Mouse (Mus musculus) kidney, adult 2 months (tissue): ENCODE measurements around the gene Ppfibp1. TPM values are rescaled to one million over a fixed set of nuclear protein-coding genes. Genes with fewer than 3 reads are reported as not detected.

Experiments used
- DNase-seq: peaks from one replicate; pipeline ENCODE4 v3.0.0; 2021
- H3K27ac ChIP-seq: fragments of 200-500 bp; 2 replicates; pipeline ENCODE4 v1.5.1; 2012; ENCODE audit warnings: low read depth, low read length, control low read depth, inconsistent platforms; ENCODE audit not compliant: insufficient read depth
- H3K27me3 ChIP-seq: fragments of 200-500 bp; replicated peaks from 2 replicates; pipeline ENCODE4 v1.6.1; 2012; ENCODE audit warnings: mild to moderate bottlenecking, moderate library complexity, low read length, inconsistent platforms; ENCODE audit not compliant: control insufficient read depth, insufficient read depth
- H3K36me3 ChIP-seq: fragments of 200-500 bp; 2 replicates; pipeline ENCODE4 v1.6.1; 2012; ENCODE audit warnings: mild to moderate bottlenecking, moderate library complexity, low read length, inconsistent platforms; ENCODE audit not compliant: control insufficient read depth, insufficient read depth
- H3K4me1 ChIP-seq: fragments of 200-500 bp; 2 replicates; pipeline ENCODE4 v1.6.1; 2011; ENCODE audit warnings: low read length; ENCODE audit not compliant: control insufficient read depth, insufficient read depth
- H3K4me3 ChIP-seq: fragments of 200-500 bp; 2 replicates; pipeline ENCODE4 v1.5.1; 2011; ENCODE audit warnings: mild to moderate bottlenecking, low read depth, low read length, control low read depth; ENCODE audit not compliant: insufficient read depth
- CTCF ChIP-seq: fragments of 200-500 bp; conservative IDR thresholded peaks from 2 replicates; pipeline ENCODE4 v1.5.1; 2011; ENCODE audit warnings: low read depth, mild to moderate bottlenecking, control low read depth, low read length, moderate library complexity, mixed read lengths; ENCODE audit not compliant: insufficient read depth, insufficient read length
- POLR2A ChIP-seq: fragments of 200-500 bp; IDR thresholded peaks from one replicate; pipeline ENCODE4 v1.6.1; 2011; ENCODE audit warnings: low read depth, low read length, control low read depth
- WGBS: fragments of 180-500 bp; shearing (Covaris S2); methylation state at CpG from one replicate; pipeline ENCODE4 v1.1.7; 2018; 5-methylcytosine and 5-hydroxymethylcytosine counted together
- polyA plus RNA-seq: library from polyadenylated mRNA; depleted of rRNA; stranded (reverse); fragments of >200 nt; gene quantifications from 2 replicates; pipeline ENCODE4 v1.2.3, GENCODE M21; 2012

The Ppfibp1 gene
- polyA plus RNA-seq, 1 experiment = 23.4 TPM

GRCm38 (mm10) chr6:146871975-146872374 lies 16.3 kb upstream of the Ppfibp1 start:
- Histone ChIP-seq H3K27me3 (no peaks in the 10 kb centered on the region), H3K36me3 (no peaks in the 10 kb centered on the region), H3K4me3 (no peak overlapping the region), H3K4me1 (no peaks in the 10 kb centered on the region; the same call in 1 of the 2 replicates), H3K27ac (no peak overlapping the region)
- TF ChIP-seq POLR2A (no peak), CTCF (no peak)
- DNase-seq = no peak
- WGBS = 89% methylated on average over 4 of the region's 4 CpGs

GRCm38 (mm10) chr6:146874415-146874814 lies 13.9 kb upstream of the Ppfibp1 start:
- no peak overlapping the region for H3K4me3 ChIP-seq
- H3K27ac ChIP-seq = no peak overlapping the region
- no peak for TF ChIP-seq CTCF
- no peak for TF ChIP-seq POLR2A
- no peaks in the 10 kb centered on the region for H3K27me3 ChIP-seq
- no peaks in the 10 kb centered on the region for H3K36me3 ChIP-seq
- DNase-seq = no peak
- no peaks in the 10 kb centered on the region; the same call in 1 of the 2 replicates for H3K4me1 ChIP-seq
- WGBS = 60% methylated on average over 6 of the region's 6 CpGs

- WGBS = 98% methylated on average over 2 of the region's 2 CpGs
- no peaks in the 10 kb centered on the region for H3K36me3 ChIP-seq
Measured at GRCm38 (mm10) chr6:146876820-146877219, 11.5 kb upstream of the Ppfibp1 start.

GRCm38 (mm10) chr6:146877425-146878045 lies 10.8 kb upstream of the Ppfibp1 start:
- WGBS = 92% methylated on average over 12 of the region's 12 CpGs
- H3K27ac ChIP-seq = no peak overlapping the region
- H3K36me3 ChIP-seq = no peaks in the 10 kb centered on the region
- H3K4me1 ChIP-seq = peaks cover 3% of the 10 kb centered on the region
- no peak overlapping the region for H3K4me3 ChIP-seq
- no peak for DNase-seq
- TF ChIP-seq CTCF (no peak), POLR2A (no peak)
- no peaks in the 10 kb centered on the region for H3K27me3 ChIP-seq

More at GRCm38 (mm10) chr6:146876820-146877219, 11.5 kb upstream of the Ppfibp1 start:
- Histone ChIP-seq H3K27ac (no peak overlapping the region), H3K4me3 (no peak overlapping the region), H3K4me1 (no peaks in the 10 kb centered on the region), H3K27me3 (no peaks in the 10 kb centered on the region)
- DNase-seq = no peak
- TF ChIP-seq POLR2A (no peak), CTCF (0 out of 2 replicates have a peak, but pooled peaks have one; percentile 11)

GRCm38 (mm10) chr6:146878926-146879325 lies 9.4 kb upstream of the Ppfibp1 start:
- no peak for TF ChIP-seq CTCF
- no peak for TF ChIP-seq POLR2A
- Histone ChIP-seq H3K27me3 (no peaks in the 10 kb centered on the region), H3K4me3 (no peak overlapping the region), H3K4me1 (peaks cover 7% of the 10 kb centered on the region), H3K36me3 (no peaks in the 10 kb centered on the region), H3K27ac (no peak overlapping the region)
- DNase-seq = no peak
- WGBS = 60% methylated on average over 10 of the region's 10 CpGs

- no peak overlapping the region for H3K27ac ChIP-seq
- no peaks in the 10 kb centered on the region for H3K36me3 ChIP-seq
- TF ChIP-seq POLR2A (no peak), CTCF (no peak)
- no peak overlapping the region for H3K4me3 ChIP-seq
- H3K27me3 ChIP-seq = no peaks in the 10 kb centered on the region
- no peak for DNase-seq
- peaks cover 7% of the 10 kb centered on the region for H3K4me1 ChIP-seq
- 90% methylated on average over 9 of the region's 9 CpGs for WGBS
Measured at GRCm38 (mm10) chr6:146879856-146880255, 8.4 kb upstream of the Ppfibp1 start.

GRCm38 (mm10) chr6:146880296-146880695 lies 8.0 kb upstream of the Ppfibp1 start:
- H3K27me3 ChIP-seq = no peaks in the 10 kb centered on the region
- peaks cover 7% of the 10 kb centered on the region for H3K4me1 ChIP-seq
- H3K27ac ChIP-seq = no peak overlapping the region
- TF ChIP-seq CTCF (no peak), POLR2A (no peak)
- 92% methylated on average over 4 of the region's 4 CpGs for whole genome bisulfite sequencing
- H3K4me3 ChIP-seq = no peak overlapping the region
- DNase-seq = no peak
- no peaks in the 10 kb centered on the region for H3K36me3 ChIP-seq
